Mouse (Mus musculus): ENCODE measurements around the gene Bag1.

GRCm38 (mm10) chr4:40974011-40974410 is 25.9 kb upstream of the Bag1 start:
- no peak for TF ChIP-seq CTCF (IDR thresholded peaks at IDR 0.05; ENCODE audit: low read depth)
- no peak for TF ChIP-seq EP300 (IDR thresholded peaks at IDR 0.05; ENCODE audit: low read depth)

Measured in liver, postnatal 0 days (tissue).